Mouse (Mus musculus) gastrocnemius, postnatal 14 days (tissue): Measurements from ENCODE around the gene Map10. TPM values are rescaled to one million over a fixed set of nuclear protein-coding genes. Genes with fewer than 3 reads are reported as not detected.

Experiments used
- DNase-seq: peaks from one replicate; pipeline ENCODE4 v3.0.0; 2021; ENCODE audit warnings: mixed read lengths
- intact Hi-C: fragments of 180-260 bp; cut with DNase I; formaldehyde crosslinking; loops from one replicate; pipeline ENCODE4 v1.15.1; 2025; ENCODE audit warnings: low total_unique reads
- total RNA-seq, 2 experiments: library from RNA; stranded (reverse); gene quantifications; 2 replicates each; pipeline ENCODE4 v1.2.3; 2021

Gene Map10
- total RNA-seq, 2 experiments from 2014 or later = 3.1 TPM

DNA sequence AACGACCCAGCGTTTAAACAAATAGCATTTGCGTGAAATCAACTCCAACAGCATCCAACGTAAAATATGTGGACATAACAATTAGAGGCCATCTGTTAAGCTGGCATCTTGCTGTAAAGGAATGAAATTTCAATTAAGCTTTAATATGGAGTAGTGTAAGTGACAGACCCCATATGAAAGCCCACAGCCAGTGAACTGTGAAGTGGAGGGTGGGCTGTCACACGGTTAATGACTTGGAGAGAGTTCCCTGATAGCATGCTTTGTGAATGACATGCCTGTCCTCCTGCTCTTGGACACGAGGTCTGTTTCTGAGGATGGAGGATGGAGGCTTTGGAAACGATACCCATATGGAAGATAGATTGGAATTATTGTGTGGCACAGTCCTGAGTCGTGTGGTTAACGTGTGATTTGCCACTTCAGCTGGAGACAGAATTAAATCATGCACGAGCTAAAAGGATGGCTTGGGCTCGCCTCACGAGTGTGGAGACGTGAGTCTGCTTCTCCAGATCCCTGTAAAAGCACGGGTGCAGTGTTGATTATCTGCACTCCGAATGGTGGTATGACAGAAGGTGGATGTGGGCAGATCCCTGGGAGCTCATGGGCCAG is 33.4 kb downstream of the Map10 start:
- intact Hi-C loops = no loop called here
- DNase-seq = no peak

DNA sequence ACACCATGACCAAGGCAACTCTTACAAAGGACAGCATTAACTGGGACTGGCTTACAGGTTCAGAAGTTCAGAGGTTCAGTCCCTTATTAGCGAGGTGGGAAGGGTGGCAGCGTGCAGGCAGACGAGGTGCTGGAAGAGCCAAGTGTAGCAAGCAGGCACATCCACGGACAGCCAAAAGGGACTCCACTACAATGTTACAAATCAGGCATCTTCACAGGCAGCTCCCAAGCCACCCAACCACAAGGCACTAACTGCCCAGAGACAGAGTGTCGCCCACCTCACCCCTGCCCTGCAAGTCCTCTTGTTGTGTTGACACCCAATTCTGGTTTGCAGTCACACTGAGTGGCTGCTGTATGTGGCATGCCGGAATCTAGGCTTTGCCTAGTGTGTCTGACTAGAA is 34.8 kb downstream of the Map10 start:
- intact Hi-C loops = no loop called here
- DNase-seq = no peak

DNA sequence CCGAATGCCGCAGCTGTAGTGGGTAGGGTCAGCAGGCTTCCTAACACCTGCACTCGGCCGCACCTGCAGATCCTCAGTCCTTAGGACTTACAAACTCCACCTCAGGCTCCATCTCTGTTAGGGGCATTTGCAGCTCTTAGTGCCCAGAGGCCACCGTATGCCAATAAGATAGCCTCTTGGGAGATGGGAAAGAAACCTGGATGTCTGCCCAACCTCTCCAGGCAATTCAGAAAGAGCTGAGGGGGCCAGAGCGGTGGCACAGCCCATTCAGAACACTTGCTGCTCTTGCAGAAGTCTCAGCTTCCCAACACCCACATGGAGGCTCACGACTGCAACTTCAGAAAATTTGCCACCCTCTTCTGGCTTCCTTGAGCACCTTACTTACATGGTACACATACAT is 36.2 kb downstream of the Map10 start:
- DNase-seq = no peak
- intact Hi-C loops = no loop called here

DNA sequence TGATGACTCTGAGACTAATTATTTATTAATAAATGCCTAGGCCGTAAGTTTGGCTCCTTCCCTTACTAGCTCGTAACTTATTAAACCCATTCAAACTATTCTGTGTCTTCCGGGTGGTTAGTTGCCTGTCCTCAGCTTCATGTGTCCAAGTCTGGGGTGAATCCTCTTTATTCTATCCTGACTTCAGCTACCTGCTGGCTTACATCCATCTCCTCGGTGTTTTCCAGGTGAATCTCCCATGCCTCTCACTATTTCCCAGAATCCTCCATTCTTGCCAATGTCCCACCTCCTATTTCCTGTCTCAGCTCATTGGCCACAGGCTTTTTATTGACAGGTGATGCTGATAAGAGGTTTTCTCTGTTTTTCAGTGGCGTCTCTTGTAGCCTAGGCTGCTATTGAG is 39.6 kb downstream of the Map10 start:
- intact Hi-C loops = no loop called here
- DNase-seq = no peak

DNA sequence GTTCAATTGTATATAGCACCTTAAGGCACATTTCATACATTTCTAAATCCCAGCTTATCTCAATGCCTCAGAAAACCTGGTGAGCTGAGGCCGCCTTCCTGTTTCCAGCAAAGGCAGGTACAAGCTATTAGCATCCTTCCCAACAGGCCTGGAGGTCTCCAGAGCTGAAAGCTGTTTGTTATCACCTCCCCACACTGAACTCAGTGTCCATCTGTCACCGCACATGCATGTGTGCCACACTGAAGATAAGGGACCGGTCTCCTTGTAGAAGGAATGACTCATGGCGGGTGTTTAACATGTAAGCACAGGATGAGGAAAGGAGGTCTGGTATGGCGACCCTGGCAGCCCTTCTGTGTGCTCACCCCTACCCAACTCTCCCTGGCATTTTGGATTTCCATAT is 41.9 kb downstream of the Map10 start:
- intact Hi-C loops = no loop called here
- DNase-seq = no peak

DNA sequence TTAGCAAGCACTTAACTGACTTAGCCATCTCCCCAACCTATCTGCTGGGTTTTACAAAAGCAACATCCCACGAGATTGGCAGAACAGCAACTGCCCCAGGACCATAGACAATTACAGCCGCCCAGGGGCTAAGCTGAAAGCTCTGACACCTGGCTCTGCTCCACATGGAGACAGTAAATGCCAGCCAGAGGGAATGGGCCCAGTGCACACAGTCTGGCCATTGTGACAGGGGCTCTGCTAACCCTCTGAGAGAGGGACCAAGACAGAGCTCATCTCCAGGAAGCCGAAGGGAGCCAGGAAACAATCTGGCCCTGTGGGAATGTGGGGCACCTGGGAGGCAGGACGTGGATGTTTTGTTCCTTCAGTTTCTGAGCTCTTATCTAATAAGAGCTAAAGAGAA is 46.6 kb downstream of the Map10 start:
- intact Hi-C loops = no loop called here
- no peak for DNase-seq

DNA sequence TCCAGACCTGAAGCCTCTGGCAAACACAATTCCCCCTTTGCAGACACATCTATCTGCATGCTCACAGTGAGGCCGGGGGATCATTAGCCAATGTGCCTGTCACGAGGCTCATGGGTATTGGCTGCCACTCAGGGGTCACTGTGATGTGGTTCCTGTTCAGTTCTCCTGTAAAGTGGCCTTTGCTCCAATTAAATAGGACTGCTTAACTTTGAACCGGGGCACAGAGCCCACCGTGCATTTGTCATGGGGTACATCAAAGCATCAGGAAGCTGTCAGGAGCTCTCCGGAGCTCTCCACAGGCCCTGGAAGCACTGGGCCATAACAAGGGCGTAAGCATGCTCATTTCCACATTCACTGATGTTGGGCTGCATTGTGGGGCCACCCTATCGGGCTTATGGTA is 47.0 kb downstream of the Map10 start:
- DNase-seq = no peak
- intact Hi-C loops = no loop called here

DNA sequence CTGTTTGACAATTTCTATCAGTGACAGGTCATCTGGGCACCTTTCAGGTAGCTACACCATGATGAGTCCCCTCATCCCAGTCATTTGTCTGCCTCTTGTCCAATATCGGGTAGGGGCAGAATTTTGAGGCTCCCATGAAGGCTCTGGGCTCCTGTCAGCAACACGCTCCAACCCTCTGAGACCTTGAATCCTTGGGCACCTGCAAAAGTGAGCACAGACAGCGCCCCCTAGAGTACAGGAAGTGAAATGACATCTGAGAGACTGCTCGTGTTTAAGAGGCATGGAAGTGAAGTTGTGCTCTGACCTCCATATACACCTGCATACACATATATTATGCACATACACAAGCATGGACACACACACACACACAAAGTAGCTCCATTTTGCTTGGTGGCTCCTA is 49.3 kb downstream of the Map10 start:
- DNase-seq = no peak
- intact Hi-C loops = no loop called here

DNA sequence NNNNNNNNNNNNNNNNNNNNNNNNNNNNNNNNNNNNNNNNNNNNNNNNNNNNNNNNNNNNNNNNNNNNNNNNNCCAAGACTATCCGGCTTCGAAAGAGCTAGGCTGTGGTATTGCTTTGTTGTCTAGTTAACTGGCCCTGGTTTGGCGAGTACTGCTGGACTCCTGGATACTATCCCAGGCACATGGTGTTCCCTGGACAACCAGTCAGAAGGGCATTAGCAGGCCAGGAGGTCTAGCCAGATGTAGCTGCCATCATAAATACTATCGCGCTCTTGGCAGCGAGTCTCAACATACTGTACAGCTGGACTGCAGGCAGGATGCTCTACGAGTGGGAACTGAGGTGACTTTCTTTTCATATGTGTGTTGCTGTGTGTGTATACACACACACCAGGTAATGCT is 53.1 kb downstream of the Map10 start:
- peak; percentile 21 for DNase-seq
- intact Hi-C loops = loop anchor here (10.0 kb wide), 1 partner anchor 148 kb away; no protein-coding TSS in a partner anchor

Other genes with a start within 250 kb of the Map10 start
- gene Sipa1l2, start 100.0 kb upstream of the Map10 start, total RNA-seq = 10 to 100 TPM in 1 of 2 experiments, 1 to 10 TPM in 1; 8.8 to 10.1 TPM
- gene Ntpcr, start 60.1 kb downstream of the Map10 start, total RNA-seq = 10 to 100 TPM; 11.9 to 14.3 TPM
- under 1 TPM; 0.23 to 0.35 TPM for gene Pcnx2, start 228.5 kb downstream of the Map10 start, total RNA-seq
- under 1 TPM; 0.07 to 0.18 TPM for gene Map3k21, start 240.6 kb downstream of the Map10 start, total RNA-seq